Mouse (Mus musculus): ENCODE data around the gene Snx18. TPM values are rescaled to one million over a fixed set of nuclear protein-coding genes. Genes with fewer than 3 reads are reported as not detected.

Snx18 gene
- polyA plus RNA-seq, 1 experiment from 2014 or later, result 15.3 TPM

DNA sequence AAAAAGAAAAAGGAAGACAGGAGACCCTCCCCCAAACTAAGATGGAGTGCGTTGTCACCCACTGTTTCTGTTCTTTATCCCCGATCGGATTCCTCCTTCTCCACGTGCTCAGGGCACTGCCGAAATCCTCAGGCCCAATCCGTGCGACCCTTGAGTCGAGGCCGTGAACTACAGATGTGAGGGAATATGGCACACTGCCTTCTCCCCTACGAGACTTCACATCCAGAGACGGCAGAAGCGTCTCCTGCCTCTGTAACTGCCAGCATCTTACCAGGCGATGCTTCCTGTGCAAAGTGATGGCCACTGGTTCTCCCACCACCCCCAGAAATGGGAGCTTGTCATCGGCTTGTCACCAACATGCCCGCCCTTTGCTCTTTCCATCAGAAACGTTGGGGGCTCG lies 24.7 kb downstream of the Snx18 start:
- no peaks in the 10 kb centered on the region for H3K27me3 ChIP-seq (ENCODE audit: control insufficient read depth, insufficient read depth, low read depth, low read length)
- H3K4me3 ChIP-seq (ENCODE audit: low read length), result no peak overlapping the region
- H3K9me3 ChIP-seq (ENCODE audit: control insufficient read depth, low read length), result no peaks in the 10 kb centered on the region
- WGBS, result 89% methylated on average over 17 of the region's 17 CpGs
- ATAC-seq (ENCODE audit: low read depth), result no peak
- H3K36me3 ChIP-seq (ENCODE audit: control insufficient read depth, insufficient read depth, low read length), result peaks cover 11% of the 10 kb centered on the region
- H3K27ac ChIP-seq (ENCODE audit: low read length), result no peak overlapping the region
- no peak overlapping the region for H3K9ac ChIP-seq (ENCODE audit: low read length)
- no peak overlapping the region for H3K4me2 ChIP-seq (ENCODE audit: low read depth, low read length)
- H3K4me1 ChIP-seq (replicated peaks; ENCODE audit: control insufficient read depth, insufficient read depth, low read length), result peaks cover 41% of the 10 kb centered on the region

DNA sequence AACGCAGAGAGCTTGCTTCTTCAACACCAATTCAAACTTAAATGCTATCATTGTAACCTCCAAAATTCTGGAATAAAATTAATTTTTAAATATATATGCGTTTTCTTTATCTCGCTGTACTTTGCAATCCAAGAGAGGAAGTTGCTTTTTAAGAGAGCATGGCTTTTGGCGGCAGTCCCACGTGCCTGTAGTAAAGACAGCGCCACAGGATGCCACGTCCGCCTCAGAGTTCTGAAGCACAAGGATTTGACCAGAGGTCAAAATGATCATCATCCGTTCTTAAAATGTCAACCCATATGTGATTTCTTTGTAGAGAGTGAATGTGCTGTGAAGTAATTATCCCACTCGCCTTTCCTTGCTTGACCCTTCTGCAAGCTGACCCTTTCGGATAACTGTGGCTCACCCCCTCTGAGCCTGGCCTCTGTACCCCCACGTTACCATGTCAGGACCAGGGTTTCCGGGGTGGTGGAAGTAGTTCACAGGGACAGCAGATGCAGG lies 25.6 kb downstream of the Snx18 start:
- Histone ChIP-seq H3K4me2 (ENCODE audit: low read depth, low read length) (no peak overlapping the region), H3K27me3 (ENCODE audit: control insufficient read depth, insufficient read depth, low read depth, low read length) (no peaks in the 10 kb centered on the region), H3K9me3 (ENCODE audit: control insufficient read depth, low read length) (no peaks in the 10 kb centered on the region), H3K9ac (ENCODE audit: low read length) (no peak overlapping the region), H3K36me3 (ENCODE audit: control insufficient read depth, insufficient read depth, low read length) (peaks cover 11% of the 10 kb centered on the region), H3K27ac (ENCODE audit: low read length) (no peak overlapping the region), H3K4me3 (ENCODE audit: low read length) (no peak overlapping the region), H3K4me1 (replicated peaks; ENCODE audit: control insufficient read depth, insufficient read depth, low read length) (peaks cover 35% of the 10 kb centered on the region)
- 68% methylated on average over 13 of the region's 13 CpGs for WGBS
- no peak for ATAC-seq (ENCODE audit: low read depth)

DNA sequence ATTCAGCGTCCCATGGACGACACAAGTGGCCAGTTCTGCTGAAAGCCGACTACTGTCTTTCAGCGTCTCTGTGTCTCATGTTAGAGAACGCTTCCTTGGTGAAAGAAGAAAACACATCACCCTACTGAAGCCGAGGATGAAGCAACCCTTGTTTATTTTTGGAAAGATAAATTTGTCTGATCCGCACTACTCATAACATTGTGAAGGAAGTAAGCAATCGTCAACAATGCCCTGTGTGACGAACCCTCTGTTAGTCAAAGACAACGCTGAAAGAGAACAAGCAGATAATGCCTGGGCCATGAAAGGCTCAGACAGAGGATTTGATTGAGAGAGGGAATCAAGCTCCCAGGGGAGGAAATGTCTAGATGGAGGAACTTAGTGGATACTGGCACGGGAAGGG lies 27.0 kb downstream of the Snx18 start:
- ATAC-seq (ENCODE audit: low read depth), result no peak

DNA sequence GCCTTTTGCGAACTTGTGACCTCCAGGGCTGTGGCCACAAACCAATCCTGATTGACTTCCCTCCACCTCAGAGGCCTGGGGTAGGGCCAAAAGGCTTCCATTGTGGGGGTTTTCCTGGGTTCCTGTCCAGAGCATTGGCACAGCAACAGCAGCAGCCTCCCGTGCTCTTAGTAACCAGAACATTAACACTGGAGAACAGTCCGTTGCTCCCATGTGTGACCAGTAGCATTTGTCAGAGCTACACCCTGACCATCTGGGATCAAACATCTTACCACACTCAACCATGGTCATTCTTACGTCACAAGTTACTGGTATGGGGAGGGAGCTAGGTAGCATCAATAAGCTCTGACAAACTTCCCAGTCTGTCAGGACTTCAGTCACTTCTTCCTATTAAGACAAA lies 28.1 kb downstream of the Snx18 start:
- Histone ChIP-seq H3K27me3 (ENCODE audit: control insufficient read depth, insufficient read depth, low read depth, low read length) (no peaks in the 10 kb centered on the region), H3K27ac (ENCODE audit: low read length) (no peak overlapping the region), H3K4me3 (ENCODE audit: low read length) (no peak overlapping the region), H3K4me2 (ENCODE audit: low read depth, low read length) (no peak overlapping the region), H3K4me1 (replicated peaks; ENCODE audit: control insufficient read depth, insufficient read depth, low read length) (peaks cover 13% of the 10 kb centered on the region), H3K9me3 (ENCODE audit: control insufficient read depth, low read length) (no peaks in the 10 kb centered on the region), H3K36me3 (ENCODE audit: control insufficient read depth, insufficient read depth, low read length) (peaks cover 11% of the 10 kb centered on the region), H3K9ac (ENCODE audit: low read length) (no peak overlapping the region)
- 93% methylated on average over 4 of the region's 4 CpGs for WGBS
- ATAC-seq (ENCODE audit: low read depth), result no peak

More for the DNA sequence above, 27.0 kb downstream of the Snx18 start:
- H3K27ac ChIP-seq (ENCODE audit: low read length), result no peak overlapping the region
- H3K4me1 ChIP-seq (replicated peaks; ENCODE audit: control insufficient read depth, insufficient read depth, low read length), result peaks cover 24% of the 10 kb centered on the region
- H3K4me2 ChIP-seq (ENCODE audit: low read depth, low read length), result no peak overlapping the region
- WGBS, result 69% methylated on average over 11 of the region's 11 CpGs
- no peaks in the 10 kb centered on the region for H3K27me3 ChIP-seq (ENCODE audit: control insufficient read depth, insufficient read depth, low read depth, low read length)
- H3K4me3 ChIP-seq (ENCODE audit: low read length), result no peak overlapping the region
- no peak overlapping the region for H3K9ac ChIP-seq (ENCODE audit: low read length)
- H3K9me3 ChIP-seq (ENCODE audit: control insufficient read depth, low read length), result no peaks in the 10 kb centered on the region
- peaks cover 11% of the 10 kb centered on the region for H3K36me3 ChIP-seq (ENCODE audit: control insufficient read depth, insufficient read depth, low read length)

DNA sequence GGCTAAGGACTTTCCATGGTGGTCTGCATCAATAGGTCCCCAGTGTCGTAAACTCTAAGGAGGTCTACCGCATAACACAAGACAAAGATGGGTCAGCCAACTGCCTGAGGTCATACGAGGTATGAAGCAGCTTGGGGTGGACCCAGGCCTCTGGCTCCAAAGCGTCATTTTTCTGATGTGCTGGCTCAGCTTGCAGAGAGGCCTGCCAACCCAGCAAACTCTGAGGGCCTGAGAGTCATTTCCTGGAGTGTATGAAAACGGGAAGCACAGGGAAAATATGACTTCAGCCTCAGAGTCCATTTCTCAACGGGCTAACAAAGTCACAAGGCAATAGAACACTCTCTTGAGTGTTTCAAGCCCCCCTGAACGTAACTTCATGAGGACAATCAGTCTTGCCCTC lies 28.9 kb downstream of the Snx18 start:
- 40% methylated on average over 7 of the region's 7 CpGs for WGBS

DNA sequence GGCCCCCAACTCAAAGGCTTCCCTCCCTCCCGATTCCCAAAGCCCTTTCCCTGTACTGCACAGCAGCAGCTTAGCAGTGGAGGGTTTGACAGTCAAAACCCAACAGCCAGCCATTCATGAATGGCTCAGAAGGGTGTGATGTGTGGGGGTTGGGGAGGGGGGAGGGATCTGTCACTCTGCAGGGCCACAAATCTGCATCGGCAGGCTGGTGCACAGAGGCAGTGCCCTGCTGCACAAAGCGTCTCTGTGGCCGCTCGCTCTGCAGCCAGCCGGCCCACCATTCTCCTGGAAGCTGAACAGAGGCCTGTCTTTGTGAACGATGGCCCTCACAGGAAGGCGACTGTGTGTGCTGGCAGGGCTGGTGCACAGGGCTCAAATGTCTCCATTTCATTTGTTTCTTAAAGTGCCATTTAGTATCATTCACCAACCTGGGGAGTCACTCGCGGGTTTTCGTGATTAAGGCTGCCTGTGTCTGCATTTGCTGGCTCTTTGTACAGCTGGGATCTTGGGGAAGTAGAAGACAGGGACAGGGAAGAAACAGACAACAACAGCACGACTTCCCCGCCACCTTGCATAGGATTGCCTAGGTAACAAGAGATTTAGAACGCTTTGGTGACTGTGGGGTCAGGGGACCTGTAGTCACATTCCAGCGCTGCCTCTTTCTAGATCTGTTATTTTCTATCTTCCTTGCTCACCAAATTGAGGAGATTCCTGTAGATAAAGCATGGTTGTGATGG lies 31.0 kb downstream of the Snx18 start:
- H3K4me1 ChIP-seq (replicated peaks; ENCODE audit: control insufficient read depth, insufficient read depth, low read length), result peaks cover 13% of the 10 kb centered on the region
- WGBS, result 28% methylated on average over 15 of the region's 15 CpGs
- no peaks in the 10 kb centered on the region for H3K9me3 ChIP-seq (ENCODE audit: control insufficient read depth, low read length)
- H3K27ac ChIP-seq (ENCODE audit: low read length), result no peak overlapping the region
- H3K4me2 ChIP-seq (ENCODE audit: low read depth, low read length), result no peak overlapping the region
- no peak overlapping the region for H3K9ac ChIP-seq (ENCODE audit: low read length)
- peaks cover 4% of the 10 kb centered on the region for H3K36me3 ChIP-seq (ENCODE audit: control insufficient read depth, insufficient read depth, low read length)
- H3K4me3 ChIP-seq (ENCODE audit: low read length), result no peak overlapping the region
- H3K27me3 ChIP-seq (ENCODE audit: control insufficient read depth, insufficient read depth, low read depth, low read length), result no peaks in the 10 kb centered on the region
- ATAC-seq (ENCODE audit: low read depth), result 0 out of 2 replicates have a peak, but pooled peaks have one; percentile 29

More for the DNA sequence above, 28.9 kb downstream of the Snx18 start:
- Histone ChIP-seq H3K4me1 (replicated peaks; ENCODE audit: control insufficient read depth, insufficient read depth, low read length) (peaks cover 11% of the 10 kb centered on the region), H3K4me3 (ENCODE audit: low read length) (no peak overlapping the region), H3K9ac (ENCODE audit: low read length) (no peak overlapping the region), H3K27me3 (ENCODE audit: control insufficient read depth, insufficient read depth, low read depth, low read length) (no peaks in the 10 kb centered on the region), H3K9me3 (ENCODE audit: control insufficient read depth, low read length) (no peaks in the 10 kb centered on the region), H3K36me3 (ENCODE audit: control insufficient read depth, insufficient read depth, low read length) (peaks cover 10% of the 10 kb centered on the region), H3K4me2 (ENCODE audit: low read depth, low read length) (no peak overlapping the region), H3K27ac (ENCODE audit: low read length) (no peak overlapping the region)
- peak; percentile 62 for ATAC-seq (ENCODE audit: low read depth)

DNA sequence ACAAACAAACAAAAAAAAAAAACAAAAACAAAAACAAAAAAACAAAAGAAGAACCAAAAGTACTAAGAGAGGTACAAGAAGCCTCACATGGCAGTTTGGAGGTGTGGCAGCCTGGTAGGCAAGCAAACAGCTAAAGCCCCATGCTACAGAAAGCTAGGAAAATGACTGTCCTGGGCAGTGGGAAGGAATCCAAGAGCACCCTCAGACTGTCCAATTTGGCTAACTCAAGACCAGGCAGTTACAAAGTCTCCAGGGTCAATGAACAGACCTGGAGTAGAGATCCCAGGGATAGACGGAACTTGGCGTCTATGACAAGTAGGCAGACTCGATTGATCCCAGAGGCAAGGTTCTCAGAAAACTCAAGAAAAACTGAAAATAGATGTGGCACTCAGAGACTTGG lies 32.8 kb downstream of the Snx18 start:
- peaks cover 11% of the 10 kb centered on the region for H3K4me1 ChIP-seq (replicated peaks; ENCODE audit: control insufficient read depth, insufficient read depth, low read length)
- H3K4me2 ChIP-seq (ENCODE audit: low read depth, low read length), result no peak overlapping the region
- H3K27me3 ChIP-seq (ENCODE audit: control insufficient read depth, insufficient read depth, low read depth, low read length), result no peaks in the 10 kb centered on the region
- peaks cover 4% of the 10 kb centered on the region for H3K36me3 ChIP-seq (ENCODE audit: control insufficient read depth, insufficient read depth, low read length)
- H3K9me3 ChIP-seq (ENCODE audit: control insufficient read depth, low read length), result no peaks in the 10 kb centered on the region
- H3K9ac ChIP-seq (ENCODE audit: low read length), result no peak overlapping the region
- H3K27ac ChIP-seq (ENCODE audit: low read length), result no peak overlapping the region
- no peak for ATAC-seq (ENCODE audit: low read depth)
- WGBS, result 92% methylated on average over 3 of the region's 3 CpGs
- no peak overlapping the region for H3K4me3 ChIP-seq (ENCODE audit: low read length)

DNA sequence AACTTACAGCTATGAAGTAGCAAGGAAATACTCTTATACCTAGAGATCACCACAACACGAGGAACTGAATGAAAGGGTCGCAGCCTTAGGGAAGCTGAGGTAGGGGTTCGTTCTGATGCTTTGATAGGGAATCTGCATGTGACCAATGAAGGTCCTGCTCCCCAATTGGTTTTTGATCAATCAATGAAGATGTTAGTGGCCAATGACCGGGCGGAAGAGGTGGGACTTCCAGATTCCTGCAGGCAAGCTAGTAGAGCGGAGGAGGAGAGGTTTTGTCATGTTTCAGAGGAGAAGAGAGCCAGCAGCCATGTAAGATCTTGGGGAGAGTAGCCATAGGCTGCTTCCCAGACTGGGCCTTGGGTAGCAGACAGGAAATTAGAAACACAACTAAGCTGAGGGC lies 33.9 kb downstream of the Snx18 start:
- H3K27ac ChIP-seq (ENCODE audit: low read length), result no peak overlapping the region
- no peaks in the 10 kb centered on the region for H3K27me3 ChIP-seq (ENCODE audit: control insufficient read depth, insufficient read depth, low read depth, low read length)
- H3K4me1 ChIP-seq (replicated peaks; ENCODE audit: control insufficient read depth, insufficient read depth, low read length), result peaks cover 7% of the 10 kb centered on the region
- WGBS, result 77% methylated on average over 6 of the region's 6 CpGs
- no peak overlapping the region for H3K4me3 ChIP-seq (ENCODE audit: low read length)
- H3K4me2 ChIP-seq (ENCODE audit: low read depth, low read length), result no peak overlapping the region
- H3K9me3 ChIP-seq (ENCODE audit: control insufficient read depth, low read length), result no peaks in the 10 kb centered on the region
- no peaks in the 10 kb centered on the region for H3K36me3 ChIP-seq (ENCODE audit: control insufficient read depth, insufficient read depth, low read length)
- no peak for ATAC-seq (ENCODE audit: low read depth)
- no peak overlapping the region for H3K9ac ChIP-seq (ENCODE audit: low read length)

DNA sequence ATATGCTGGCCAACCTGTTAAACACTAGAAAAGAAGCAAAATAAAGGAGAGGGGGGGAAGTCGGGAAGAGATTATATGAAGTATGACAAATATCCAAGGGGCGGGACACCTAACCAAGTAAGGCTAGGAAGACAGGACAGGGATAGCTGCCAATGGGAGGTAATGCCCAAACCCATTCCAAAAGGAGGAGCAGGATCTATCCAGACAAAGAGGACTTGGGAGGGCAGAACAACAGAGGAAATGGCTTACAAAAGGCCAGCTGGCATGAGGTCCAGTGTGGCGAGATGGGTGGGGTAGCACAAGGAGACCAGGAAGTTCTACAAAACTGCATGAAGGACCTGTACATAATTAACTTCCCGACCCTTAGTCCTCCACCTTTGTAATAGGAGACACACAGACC lies 34.8 kb downstream of the Snx18 start:
- Histone ChIP-seq H3K27me3 (ENCODE audit: control insufficient read depth, insufficient read depth, low read depth, low read length) (no peaks in the 10 kb centered on the region), H3K4me3 (ENCODE audit: low read length) (no peak overlapping the region), H3K36me3 (ENCODE audit: control insufficient read depth, insufficient read depth, low read length) (no peaks in the 10 kb centered on the region), H3K9me3 (ENCODE audit: control insufficient read depth, low read length) (no peaks in the 10 kb centered on the region), H3K27ac (ENCODE audit: low read length) (no peak overlapping the region), H3K9ac (ENCODE audit: low read length) (no peak overlapping the region), H3K4me2 (ENCODE audit: low read depth, low read length) (no peak overlapping the region), H3K4me1 (replicated peaks; ENCODE audit: control insufficient read depth, insufficient read depth, low read length) (peaks cover 6% of the 10 kb centered on the region)
- 58% methylated on average over 4 of the region's 4 CpGs for WGBS
- ATAC-seq (ENCODE audit: low read depth), result peak; percentile 17; the same call in 1 of the 2 replicates
